12 mouse cellular contexts compared by ENCODE assay signal in the genomic region with DNA sequence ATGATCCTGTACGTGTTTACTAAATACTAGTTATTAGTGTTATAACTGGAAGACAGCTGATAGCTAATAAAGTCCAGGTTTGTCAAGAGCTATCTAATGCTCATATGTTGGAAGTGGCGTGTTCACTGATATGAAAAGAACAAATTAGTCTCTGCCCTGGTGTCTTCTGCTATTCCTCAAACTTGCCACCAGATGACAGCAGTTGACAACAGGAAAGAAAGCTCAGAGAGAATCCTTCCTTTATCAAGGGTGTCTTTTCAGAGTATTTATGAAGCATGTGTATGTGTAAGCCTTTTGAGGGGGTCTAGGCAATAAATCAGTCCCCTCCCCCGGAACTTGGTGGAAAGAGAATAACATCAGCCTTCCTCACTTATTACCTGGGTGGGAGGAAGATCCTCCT. TPM values are rescaled to one million over a fixed set of nuclear protein-coding genes. Genes with fewer than 3 reads are reported as not detected.
DNase-seq lines count a peak whose midpoint lies in the region.
"Had no signal": no experiment of that assay in that cellular context is flagged by ENCODE, and none has a peak within 500 bp of the region (broad histone marks: within the 10 kb centered on the region; RNA-seq: fewer than 3 reads in every experiment).

No protein-coding gene starts in this region.

- H3K27me3 ChIP-seq in heart, embryonic 10.5 days (ENCODE audit: insufficient read depth, poor library complexity, severe bottlenecking), result no peaks in the 10 kb centered on the region
- H3K27me3 ChIP-seq: neural tube, embryonic 15.5 days had no signal

- H3K9me3 ChIP-seq in heart, embryonic 10.5 days, result no peaks in the 10 kb centered on the region
- H3K9me3 ChIP-seq: neural tube, embryonic 15.5 days had no signal

- H3K4me3 ChIP-seq in heart, embryonic 10.5 days, result no peak overlapping the region
- H3K4me3 ChIP-seq: neural tube, embryonic 15.5 days had no signal

- peak; percentile 7 for DNase-seq in cerebellum, adult 9-10 months
- no peak for DNase-seq in cerebellum, postnatal 36 days
- peak; percentile 13 for DNase-seq in kidney, adult 9 months
- no peak for DNase-seq in kidney, adult 18-20 months
- peak; percentile 22 for DNase-seq in CD4-positive helper T cell, adult 2 months (ENCODE audit: low read depth, low spot score)
- peak; percentile 5 for DNase-seq in c-Kit-positive CD71-negative TER-119-negative erythroid progenitor cells, embryonic 14.5 days (ENCODE audit: low read depth)
- no peak for DNase-seq in thymus, postnatal 4 days
- no peak for DNase-seq in heart, embryonic 10.5 days (ENCODE audit: low spot score)
- DNase-seq: gastrocnemius, postnatal 14 days; lung, postnatal 10 days had no signal

- H3K36me3 ChIP-seq in heart, embryonic 10.5 days, result no peaks in the 10 kb centered on the region
- H3K36me3 ChIP-seq: neural tube, embryonic 15.5 days had no signal

- H3K4me1 ChIP-seq in heart, embryonic 10.5 days, result no peaks in the 10 kb centered on the region
- H3K4me1 ChIP-seq: neural tube, embryonic 15.5 days had no signal

- H3K27ac ChIP-seq in heart, embryonic 10.5 days, result no peak overlapping the region
- H3K27ac ChIP-seq: neural tube, embryonic 15.5 days had no signal

- WGBS in heart, embryonic 10.5 days, result 54% methylated on average over 3 of the region's 3 CpGs

RNA-seq across cellular contexts. Expression of gene Il17a, which starts 30.7 kb away (rescaled TPM):
- polyA plus RNA-seq in heart, embryonic 10.5 days (2016; fragmentation: Nextera tagmentation; extraction: Ambion mirVana), result not detected in 2 replicates
- polyA plus RNA-seq: neural tube, embryonic 15.5 days; stomach, embryonic 14.5 days had no signal

Comparison
In these comparisons a context has a peak if more than half of its experiments do, and no peak if none do; other contexts are left out.
1. DNase-seq: peak in cerebellum, adult 9-10 months (single experiment), kidney, adult 9 months (single experiment), CD4-positive helper T cell, adult 2 months (single experiment) and c-Kit-positive CD71-negative TER-119-negative erythroid progenitor cells, embryonic 14.5 days (single experiment); none in cerebellum, postnatal 36 days (0 of 2), kidney, adult 18-20 months (single experiment), thymus, postnatal 4 days (single experiment) and heart, embryonic 10.5 days (single experiment).